Mouse (Mus musculus): ENCODE measurements around the gene Cox6b2. TPM values are rescaled to one million over a fixed set of nuclear protein-coding genes. Genes with fewer than 3 reads are reported as not detected.

The Cox6b2 gene
- polyA plus RNA-seq, 1 experiment from 2014 or later = 40.4 TPM

GRCm38 (mm10) chr7:4782130-4782529 lies 29.2 kb upstream of the Cox6b2 start:
- DNase-seq (ENCODE audit: extremely low spot score, low spot score) = no peak
- H3K36me3 ChIP-seq (replicated peaks) = no peaks in the 10 kb centered on the region
- H3K27ac ChIP-seq = no peak overlapping the region
- H3K4me1 ChIP-seq = peaks cover 31% of the 10 kb centered on the region
- H3K27me3 ChIP-seq (ENCODE audit: poor library complexity, severe bottlenecking) = peaks cover 75% of the 10 kb centered on the region
- H3K9me3 ChIP-seq = no peaks in the 10 kb centered on the region
- WGBS = 60% methylated on average over 3 of the region's 3 CpGs
- no peak overlapping the region for H3K4me3 ChIP-seq

- Histone ChIP-seq H3K4me1 (peaks cover 36% of the 10 kb centered on the region), H3K4me3 (no peak overlapping the region), H3K27me3 (ENCODE audit: poor library complexity, severe bottlenecking) (peaks cover 87% of the 10 kb centered on the region), H3K27ac (no peak overlapping the region), H3K36me3 (replicated peaks) (no peaks in the 10 kb centered on the region), H3K9me3 (peaks cover 4% of the 10 kb centered on the region; the same call in 1 of the 2 replicates)
- WGBS = 43% methylated on average over 5 of the region's 5 CpGs
- DNase-seq (ENCODE audit: extremely low spot score, low spot score) = no peak
Observed at GRCm38 (mm10) chr7:4779921-4780320, 27.0 kb upstream of the Cox6b2 start.

GRCm38 (mm10) chr7:4777851-4778637 lies 25.1 kb upstream of the Cox6b2 start:
- peak overlapping the region; percentile 41 for H3K4me3 ChIP-seq
- no peak overlapping the region; the same call in 1 of the 2 replicates for H3K27ac ChIP-seq
- peaks cover 4% of the 10 kb centered on the region; the same call in 1 of the 2 replicates for H3K9me3 ChIP-seq
- peaks cover 36% of the 10 kb centered on the region for H3K4me1 ChIP-seq
- H3K36me3 ChIP-seq (replicated peaks) = no peaks in the 10 kb centered on the region
- peaks cover 95% of the 10 kb centered on the region for H3K27me3 ChIP-seq (ENCODE audit: poor library complexity, severe bottlenecking)
- no peak for DNase-seq (ENCODE audit: extremely low spot score, low spot score)
- 3% methylated on average over 20 of the region's 20 CpGs for WGBS

GRCm38 (mm10) chr7:4776861-4777830 lies 24.3 kb upstream of the Cox6b2 start:
- Histone ChIP-seq H3K27me3 (ENCODE audit: poor library complexity, severe bottlenecking) (peaks cover 86% of the 10 kb centered on the region), H3K27ac (no peak overlapping the region), H3K4me1 (peaks cover 36% of the 10 kb centered on the region), H3K9me3 (peaks cover 4% of the 10 kb centered on the region; the same call in 1 of the 2 replicates), H3K36me3 (replicated peaks) (no peaks in the 10 kb centered on the region), H3K4me3 (peak overlapping the region; percentile 41)
- DNase-seq (ENCODE audit: extremely low spot score, low spot score) = peak; percentile 82
- 1% methylated on average over 41 of the region's 56 CpGs for WGBS

- DNase-seq (ENCODE audit: extremely low spot score, low spot score) = no peak
- H3K4me1 ChIP-seq = peaks cover 31% of the 10 kb centered on the region
- no peaks in the 10 kb centered on the region for H3K36me3 ChIP-seq (replicated peaks)
- no peak overlapping the region for H3K27ac ChIP-seq
- H3K9me3 ChIP-seq = peaks cover 4% of the 10 kb centered on the region; the same call in 1 of the 2 replicates
- 59% methylated on average over 10 of the region's 10 CpGs for WGBS
- H3K27me3 ChIP-seq (ENCODE audit: poor library complexity, severe bottlenecking) = peaks cover 79% of the 10 kb centered on the region
- H3K4me3 ChIP-seq = no peak overlapping the region
Observed at GRCm38 (mm10) chr7:4776131-4776530, 23.2 kb upstream of the Cox6b2 start.

- Histone ChIP-seq H3K27me3 (ENCODE audit: poor library complexity, severe bottlenecking) (peaks cover 50% of the 10 kb centered on the region), H3K4me3 (no peak within 1 kb of the TSS), H3K27ac (no peak within 1 kb of the TSS), H3K9me3 (peaks cover under 1% of the 10 kb centered on the region; the same call in 1 of the 2 replicates), H3K36me3 (replicated peaks) (no peaks in the 10 kb centered on the region), H3K4me1 (peaks cover 9% of the 10 kb centered on the region)
- WGBS = 77% methylated on average over 4 of the region's 5 CpGs
- DNase-seq (ENCODE audit: extremely low spot score, low spot score) = no peak
Observed at GRCm38 (mm10) chr7:4771202-4771601, 18.3 kb upstream of the Cox6b2 start, which contains the start of gene Fam71e2. Gene Fam71e2, minus strand, starts transcription at chr7:4771302.

- H3K4me1 ChIP-seq = peaks cover 33% of the 10 kb centered on the region
- H3K27me3 ChIP-seq (ENCODE audit: poor library complexity, severe bottlenecking) = peaks cover 10% of the 10 kb centered on the region
- H3K27ac ChIP-seq = no peak overlapping the region
- peak overlapping the region; percentile 7; the same call in 1 of the 2 replicates for H3K4me3 ChIP-seq
- DNase-seq (ENCODE audit: extremely low spot score, low spot score) = no peak
- H3K36me3 ChIP-seq (replicated peaks) = no peaks in the 10 kb centered on the region
- H3K9me3 ChIP-seq = no peaks in the 10 kb centered on the region
- WGBS = 7% methylated on average over 4 of the region's 4 CpGs
Observed at GRCm38 (mm10) chr7:4764946-4765710, 12.2 kb upstream of the Cox6b2 start.

GRCm38 (mm10) chr7:4759670-4760069 lies 6.8 kb upstream of the Cox6b2 start:
- WGBS = 57% methylated on average over 1 of the region's 1 CpGs
- Histone ChIP-seq H3K27ac (no peak overlapping the region), H3K4me3 (no peak overlapping the region), H3K4me1 (peaks cover 9% of the 10 kb centered on the region), H3K36me3 (replicated peaks) (no peaks in the 10 kb centered on the region), H3K27me3 (ENCODE audit: poor library complexity, severe bottlenecking) (peaks cover 4% of the 10 kb centered on the region; the same call in 1 of the 2 replicates), H3K9me3 (peaks cover 10% of the 10 kb centered on the region; the same call in 1 of the 2 replicates)
- no peak for DNase-seq (ENCODE audit: extremely low spot score, low spot score)

GRCm38 (mm10) chr7:4751971-4752820 lies 698 bp downstream of the Cox6b2 start:
- Histone ChIP-seq H3K27me3 (ENCODE audit: poor library complexity, severe bottlenecking) (peaks cover 19% of the 10 kb centered on the region), H3K9me3 (peaks cover 10% of the 10 kb centered on the region; the same call in 1 of the 2 replicates), H3K4me1 (peaks cover 26% of the 10 kb centered on the region), H3K36me3 (replicated peaks) (peaks cover 3% of the 10 kb centered on the region), H3K27ac (peak overlapping the region; percentile 83), H3K4me3 (peak overlapping the region; percentile 55)
- peak; percentile 82 for DNase-seq (ENCODE audit: extremely low spot score, low spot score)
- 2% methylated on average over 30 of the region's 30 CpGs for WGBS

- Histone ChIP-seq H3K4me3 (no peak overlapping the region), H3K27me3 (ENCODE audit: poor library complexity, severe bottlenecking) (peaks cover 9% of the 10 kb centered on the region), H3K9me3 (no peaks in the 10 kb centered on the region), H3K36me3 (replicated peaks) (peaks cover 33% of the 10 kb centered on the region), H3K4me1 (peaks cover 41% of the 10 kb centered on the region), H3K27ac (no peak overlapping the region)
- DNase-seq (ENCODE audit: extremely low spot score, low spot score) = no peak
- WGBS = 88% methylated on average over 2 of the region's 2 CpGs
Observed at GRCm38 (mm10) chr7:4749169-4749568, 3.7 kb downstream of the Cox6b2 start.

GRCm38 (mm10) chr7:4748321-4748720 lies 4.6 kb downstream of the Cox6b2 start:
- H3K9me3 ChIP-seq = no peaks in the 10 kb centered on the region
- peaks cover 40% of the 10 kb centered on the region for H3K36me3 ChIP-seq (replicated peaks)
- H3K4me3 ChIP-seq = no peak overlapping the region
- H3K27ac ChIP-seq = no peak overlapping the region
- H3K27me3 ChIP-seq (ENCODE audit: poor library complexity, severe bottlenecking) = peaks cover under 1% of the 10 kb centered on the region; the same call in 1 of the 2 replicates
- no peak for DNase-seq (ENCODE audit: extremely low spot score, low spot score)
- peaks cover 41% of the 10 kb centered on the region for H3K4me1 ChIP-seq
- WGBS = 85% methylated on average over 4 of the region's 4 CpGs

All from forebrain, embryonic 10.5 days (tissue).